Mouse (Mus musculus) kidney, adult 9 months (tissue): ENCODE results near the gene Gm3543.
"Not testable (repeated sequence)": the region's sequence is repeated elsewhere in the genome, so short reads cannot be mapped to it uniquely, and the experiment has no call there.

Experiments
- DNase-seq: peaks from one replicate; pipeline ENCODE4 v3.0.0; 2022

Gm3543 gene

DNA sequence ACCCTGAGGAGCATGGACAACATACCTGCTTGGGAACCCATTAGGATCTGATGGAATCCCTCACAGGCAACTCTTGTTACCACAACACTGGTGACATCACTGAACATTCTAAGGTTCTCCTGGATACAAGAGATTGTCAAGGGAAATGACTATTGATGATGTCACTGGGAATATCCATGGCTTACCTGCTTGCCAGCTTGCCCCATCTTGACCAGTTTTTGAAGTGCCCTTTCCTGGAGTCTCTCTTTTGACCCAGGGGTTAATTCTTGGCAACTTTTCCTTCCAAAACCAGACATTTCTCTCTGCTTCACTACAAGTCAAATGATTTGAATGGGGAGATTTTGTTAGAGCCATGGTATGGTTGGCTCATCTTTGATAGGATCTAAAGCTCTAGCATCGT lies at the start of gene Gm3543:
Gm3543 (minus strand) TSS at position 101 of the 400 bp plus-strand sequence.
- DNase-seq, result not testable (repeated sequence)

DNA sequence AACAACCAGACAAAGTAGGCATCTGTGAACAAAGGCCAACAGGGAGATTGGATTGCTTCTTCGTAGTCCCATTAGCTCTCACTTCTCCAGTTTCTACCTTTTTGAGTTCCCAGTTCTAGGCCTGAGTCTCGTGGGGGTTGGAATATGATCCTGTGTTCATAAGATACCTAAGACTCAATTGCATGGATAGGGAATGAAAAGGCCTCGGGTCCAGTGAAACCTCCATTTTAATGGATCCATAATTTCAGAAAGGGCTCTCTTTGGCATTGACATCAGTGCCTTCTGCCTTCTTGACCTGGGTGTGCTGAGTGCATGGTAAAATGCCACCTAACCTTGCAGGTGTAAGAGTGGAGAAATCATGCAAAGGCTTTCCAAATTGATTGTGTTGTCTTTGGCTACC lies 14.5 kb downstream of the Gm3543 start:
- not testable (repeated sequence) for DNase-seq

GRCm38 (mm10) chr14:41967827-41968226 lies 15.3 kb downstream of the Gm3543 start, which contains the start of gene Gm6401:
TSS of gene Gm6401 (minus strand) at chr14:41967927.
- DNase-seq, result not testable (repeated sequence)

- DNase-seq, result not testable (repeated sequence)
Observed at GRCm38 (mm10) chr14:41964095-41964494, 19.0 kb downstream of the Gm3543 start.

GRCm38 (mm10) chr14:41943695-41944094 lies 39.4 kb downstream of the Gm3543 start, which contains the start of gene 1700024B05Rik:
TSS of gene 1700024B05Rik (plus strand) at chr14:41943995.
- DNase-seq, result not testable (repeated sequence)
